Mouse (Mus musculus): ENCODE data around the gene Cadps.

- TF ChIP-seq CTCF (IDR thresholded peaks at IDR 0.05; ENCODE audit: extremely low read depth, insufficient read depth, low read length) (no peak), POLR2A (IDR thresholded peaks at IDR 0.05; ENCODE audit: extremely low read depth, insufficient read depth, low read length) (no peak)
Measured at GRCm38 (mm10) chr14:12753237-12753636, 69.6 kb downstream of the Cadps start.
